9 mouse cellular contexts compared by ENCODE assay signal in the genomic region with DNA sequence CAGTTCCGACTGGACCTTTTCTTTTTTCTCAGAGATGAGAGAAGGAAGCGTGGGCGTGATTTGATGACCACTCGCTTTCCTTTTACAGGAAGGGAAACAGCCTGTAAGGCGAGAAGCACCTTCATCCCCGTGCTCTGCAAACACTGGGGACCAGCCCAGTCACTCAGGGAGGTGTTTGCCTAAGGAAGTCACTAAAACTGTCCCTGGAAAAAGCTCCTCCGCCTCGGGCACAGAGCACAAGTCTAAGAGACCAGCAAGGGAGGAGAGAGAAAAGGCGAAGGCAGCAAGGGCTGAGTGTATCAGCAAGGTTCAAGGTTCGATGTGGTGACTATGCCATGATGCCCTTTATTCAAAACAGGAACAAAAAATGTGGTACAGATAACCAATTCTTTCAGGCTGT. TPM values are rescaled to one million over a fixed set of nuclear protein-coding genes. Genes with fewer than 3 reads are reported as not detected.
DNase-seq lines count a peak whose midpoint lies in the region; ATAC-seq and TF ChIP-seq lines count a peak whose summit lies in the region.
"Had no signal": no experiment of that assay in that cellular context is flagged by ENCODE, and none has a peak within 500 bp of the region (broad histone marks: within the 10 kb centered on the region; RNA-seq: fewer than 3 reads in every experiment).

No protein-coding gene starts in this region.

- intact Hi-C loops in gastrocnemius, adult 2 months (cut with DNase I) = no loop called here

- H3K4me3 ChIP-seq in gastrocnemius, adult 2 months = peak overlapping the region; percentile 32
- H3K4me3 ChIP-seq in thymus, adult 2 months (ENCODE audit: control insufficient read depth, insufficient read depth, low read length) = peak overlapping the region; percentile 2; the same call in 1 of the 2 replicates
- H3K4me3 ChIP-seq in liver, embryonic 13.5 days (replicated peaks) = no peak overlapping the region
- no peak overlapping the region for H3K4me3 ChIP-seq in stomach, postnatal 0 days (ENCODE audit: low read depth, low read length)

- H3K9me3 ChIP-seq in liver, embryonic 13.5 days (replicated peaks) = no peaks in the 10 kb centered on the region
- no peaks in the 10 kb centered on the region for H3K9me3 ChIP-seq in stomach, postnatal 0 days (ENCODE audit: control insufficient read depth, low read length)

- H3K27ac ChIP-seq in gastrocnemius, adult 2 months = no peak overlapping the region
- 0 out of 2 replicates have a peak overlapping the region, but pooled peaks have one; percentile 6 for H3K27ac ChIP-seq in thymus, adult 2 months (ENCODE audit: control insufficient read depth, insufficient read depth, low read length)
- H3K27ac ChIP-seq in liver, embryonic 13.5 days = no peak overlapping the region
- no peak overlapping the region for H3K27ac ChIP-seq in stomach, postnatal 0 days (replicated peaks)

- no peak overlapping the region for H3K9ac ChIP-seq in liver, embryonic 13.5 days
- H3K9ac ChIP-seq in stomach, postnatal 0 days (ENCODE audit: low read length) = no peak overlapping the region

- H3K4me2 ChIP-seq in liver, embryonic 13.5 days = peak overlapping the region; percentile 29
- H3K4me2 ChIP-seq in stomach, postnatal 0 days (replicated peaks; ENCODE audit: low read depth) = peak overlapping the region; percentile 6; the same call in 1 of the 2 replicates

- ATAC-seq in liver, embryonic 13.5 days (ENCODE audit: low read depth) = no peak
- ATAC-seq in stomach, postnatal 0 days (ENCODE audit: low FRiP score, low TSS enrichment) = peak; percentile 73

- H3K36me3 ChIP-seq in thymus, adult 2 months (ENCODE audit: control insufficient read depth, insufficient read depth, low read length) = no peaks in the 10 kb centered on the region
- H3K36me3 ChIP-seq in liver, embryonic 13.5 days = no peaks in the 10 kb centered on the region
- H3K36me3 ChIP-seq in stomach, postnatal 0 days (ENCODE audit: control insufficient read depth, insufficient read depth, low read length) = no peaks in the 10 kb centered on the region

- 24% methylated on average over 10 of the region's 10 CpGs for WGBS in thymus, adult 2 months
- WGBS in liver, embryonic 13.5 days (ENCODE audit: insufficient replicate concordance) = 24% methylated on average over 10 of the region's 10 CpGs
- WGBS in stomach, postnatal 0 days = 40% methylated on average over 10 of the region's 10 CpGs

- DNase-seq in gastrocnemius, adult 2 months = no peak
- no peak for DNase-seq in gastrocnemius, postnatal 10 days
- no peak for DNase-seq in thymus, adult 2 months
- DNase-seq in thymus, adult 18-20 months = no peak
- DNase-seq in liver, embryonic 13.5 days = no peak
- peak; percentile 54 for DNase-seq in stomach, postnatal 0 days (ENCODE audit: low spot score)
- no peak for DNase-seq in cerebellum, adult 11 months
- DNase-seq in right cerebral cortex, postnatal 25 days = no peak

- TF ChIP-seq CTCF in gastrocnemius, adult 2 months (IDR thresholded peaks at IDR 0.05) = no peak
- no peak for TF ChIP-seq CTCF in thymus, adult 2 months (IDR thresholded peaks at IDR 0.05; ENCODE audit: borderline replicate concordance, control insufficient read depth, extremely low read depth, insufficient read depth, low read length, poor library complexity)
- TF ChIP-seq CTCF in stomach, postnatal 0 days (IDR thresholded peaks at IDR 0.05; ENCODE audit: low read depth) = no peak

- peaks cover 17% of the 10 kb centered on the region for H3K4me1 ChIP-seq in thymus, adult 2 months (replicated peaks; ENCODE audit: control insufficient read depth, insufficient read depth, low read length)
- H3K4me1 ChIP-seq in liver, embryonic 13.5 days (replicated peaks) = peaks cover 10% of the 10 kb centered on the region; the same call in 1 of the 2 replicates
- H3K4me1 ChIP-seq in stomach, postnatal 0 days (replicated peaks; ENCODE audit: control insufficient read depth, insufficient read depth) = no peaks in the 10 kb centered on the region; the same call in 1 of the 2 replicates

- TF ChIP-seq EP300 in stomach, postnatal 0 days (optimal IDR thresholded peaks at IDR 0.05) = no peak

- no peak for TF ChIP-seq POLR2A in thymus, adult 2 months (IDR thresholded peaks at IDR 0.05; ENCODE audit: control insufficient read depth, extremely low read depth, insufficient read depth, low read length, poor library complexity)

- no peaks in the 10 kb centered on the region for H3K27me3 ChIP-seq in thymus, adult 2 months (ENCODE audit: control insufficient read depth, insufficient read depth, low read length)
- H3K27me3 ChIP-seq in liver, embryonic 13.5 days = peaks cover 7% of the 10 kb centered on the region
- no peaks in the 10 kb centered on the region for H3K27me3 ChIP-seq in stomach, postnatal 0 days (ENCODE audit: control insufficient read depth, insufficient read depth, low read length)
- H3K27me3 ChIP-seq: CH12.LX had no signal

RNA-seq across cellular contexts. Expression of a gene that starts 35.8 kb away (rescaled TPM):
- 1 to 10 TPM; 1.9 to 4.1 TPM for total RNA-seq in gastrocnemius, adult 2 months (2021)
- 10 to 100 TPM; 15.0 to 17.6 TPM for total RNA-seq in gastrocnemius, postnatal 10 days (2021)
- polyA plus RNA-seq in thymus, adult 2 months (2012; rRNA removed) = 3.5 and 5.5 TPM in 2 replicates
- 1.9 and 2.2 TPM in 2 replicates for polyA plus RNA-seq in liver, embryonic 13.5 days (2015; fragmentation: Nextera tagmentation; extraction: Ambion mirVana)
- 20.9 and 23.6 TPM in 2 replicates for polyA plus RNA-seq in stomach, postnatal 0 days (2015; fragmentation: Nextera tagmentation; extraction: Ambion mirVana)
- total RNA-seq: CH12.LX had no signal

Comparison
In these comparisons a context has a peak if more than half of its experiments do, and no peak if none do; other contexts are left out.
1. H3K4me3 ChIP-seq: peak in gastrocnemius, adult 2 months (single experiment) and thymus, adult 2 months (single experiment); none in liver, embryonic 13.5 days (single experiment) and stomach, postnatal 0 days (single experiment).